Mouse (Mus musculus) thymus, postnatal 10 days (tissue): ENCODE results near the gene Nfe2l1.
A peak's percentile ranks its signal among the peaks of the same experiment; 100 is the strongest.

Experiments
- DNase-seq, 2 experiments: peaks; one replicate each; pipeline ENCODE4 v3.0.0; 2021; ENCODE audit warnings: low spot score in 2 of 2

The Nfe2l1 gene

GRCm38 (mm10) chr11:96847240-96847639, 17.5 kb upstream of the Nfe2l1 start:
- no peak for DNase-seq

- DNase-seq = no peak
Measured at GRCm38 (mm10) chr11:96843627-96844026, 13.9 kb upstream of the Nfe2l1 start.

DNA sequence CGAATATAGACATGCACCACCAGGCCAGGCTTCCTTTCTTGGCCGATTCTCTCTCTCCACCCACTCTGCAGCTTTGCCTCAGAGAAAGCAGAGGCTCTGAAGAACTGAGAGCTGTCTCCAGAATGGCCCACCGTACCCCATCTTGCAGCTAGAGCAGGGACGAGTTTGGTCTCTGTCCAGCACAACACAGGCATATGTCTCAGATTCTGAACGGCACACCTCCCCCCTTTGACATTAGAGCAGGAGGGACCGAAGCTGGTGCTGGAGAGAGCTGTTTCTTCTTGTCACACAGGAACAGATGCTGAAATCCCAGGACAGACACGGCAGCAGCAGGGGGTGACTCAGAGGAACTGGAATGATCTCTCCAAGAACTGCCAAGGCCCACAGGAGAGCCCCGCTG, 10.5 kb upstream of the Nfe2l1 start:
- no peak for DNase-seq

DNA sequence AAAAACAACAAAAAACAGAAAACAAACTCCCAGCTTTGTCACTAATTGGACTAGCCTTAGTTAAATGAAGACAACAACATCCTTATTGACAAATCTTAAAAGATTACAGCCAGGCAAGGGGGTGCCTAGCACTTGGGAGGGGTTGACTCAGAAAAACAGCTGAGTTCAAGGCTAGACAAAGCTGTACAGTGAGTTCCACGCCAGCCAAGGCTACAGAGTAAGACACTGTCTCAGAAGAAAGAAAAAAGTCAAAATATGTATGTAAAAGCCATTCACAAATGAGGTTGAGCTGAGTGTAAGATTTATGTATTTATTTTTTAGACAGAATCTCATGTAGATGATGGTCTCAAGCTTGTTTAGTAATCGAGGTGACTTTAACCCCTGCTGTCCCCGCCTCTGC, 10.1 kb upstream of the Nfe2l1 start:
- DNase-seq = no peak

DNA sequence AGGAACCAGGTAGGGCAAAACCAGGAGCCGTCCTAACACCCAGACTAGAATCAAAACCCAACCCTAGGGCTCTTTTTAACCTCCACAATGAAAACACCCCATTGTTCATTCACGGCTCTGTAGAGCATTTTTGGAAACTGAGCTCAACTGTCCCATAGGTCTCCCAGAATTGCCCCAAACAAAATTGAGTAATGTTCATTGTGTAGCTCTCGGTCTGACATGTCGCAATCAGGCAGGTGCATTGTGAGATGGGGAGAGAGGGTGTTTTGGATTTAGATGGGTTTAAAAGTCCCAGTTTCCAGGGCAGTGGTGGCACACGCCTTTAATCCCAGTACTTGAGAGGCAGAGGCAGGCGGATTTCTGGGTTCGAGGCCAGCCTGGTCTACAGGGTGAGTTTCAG, 9.7 kb upstream of the Nfe2l1 start:
- no peak for DNase-seq

DNA sequence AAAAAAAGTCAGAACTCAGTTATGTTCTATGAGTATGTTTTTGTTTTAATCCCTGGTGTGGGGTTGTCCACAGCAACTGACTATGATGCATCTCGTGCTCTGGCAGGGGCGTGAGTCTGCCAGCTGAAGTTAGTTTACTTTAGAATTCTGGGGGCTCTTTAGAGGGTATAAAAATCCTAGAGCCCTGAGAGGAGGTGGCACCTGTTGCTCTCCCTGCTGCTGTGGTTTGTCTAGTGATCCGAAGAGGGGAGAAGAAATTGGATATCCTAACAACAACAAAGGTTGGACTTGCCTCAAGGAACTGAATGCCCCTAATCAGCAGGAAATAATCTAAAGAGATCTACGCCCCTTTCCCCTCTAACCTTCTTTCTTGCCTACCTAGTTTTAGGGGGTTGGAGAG, 8.6 kb upstream of the Nfe2l1 start:
- DNase-seq = no peak

- DNase-seq = no peak
Measured at GRCm38 (mm10) chr11:96837298-96837697, 7.5 kb upstream of the Nfe2l1 start.

DNA sequence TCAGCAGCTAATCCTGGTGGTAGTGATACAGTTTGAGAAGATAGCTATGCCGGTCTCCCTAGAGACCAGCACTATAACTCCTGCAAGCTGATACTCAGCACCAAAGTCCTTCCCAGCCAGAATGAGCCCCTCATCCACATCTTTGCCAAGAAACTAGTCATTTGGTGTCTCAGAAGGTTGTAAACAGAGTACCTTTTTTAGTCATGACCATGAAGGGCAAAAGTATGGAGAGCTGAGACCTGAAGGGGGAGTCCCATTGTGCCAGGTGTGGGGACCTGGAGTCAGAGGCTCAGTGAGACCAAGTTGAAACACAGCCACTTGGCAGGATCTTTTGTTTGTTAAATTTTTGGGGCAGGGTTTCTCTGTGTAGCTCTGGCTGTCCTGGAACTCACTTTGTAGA, 4.4 kb upstream of the Nfe2l1 start:
- no peak for DNase-seq

- DNase-seq = no peak
Measured at GRCm38 (mm10) chr11:96832973-96833372, 3.2 kb upstream of the Nfe2l1 start.

DNA sequence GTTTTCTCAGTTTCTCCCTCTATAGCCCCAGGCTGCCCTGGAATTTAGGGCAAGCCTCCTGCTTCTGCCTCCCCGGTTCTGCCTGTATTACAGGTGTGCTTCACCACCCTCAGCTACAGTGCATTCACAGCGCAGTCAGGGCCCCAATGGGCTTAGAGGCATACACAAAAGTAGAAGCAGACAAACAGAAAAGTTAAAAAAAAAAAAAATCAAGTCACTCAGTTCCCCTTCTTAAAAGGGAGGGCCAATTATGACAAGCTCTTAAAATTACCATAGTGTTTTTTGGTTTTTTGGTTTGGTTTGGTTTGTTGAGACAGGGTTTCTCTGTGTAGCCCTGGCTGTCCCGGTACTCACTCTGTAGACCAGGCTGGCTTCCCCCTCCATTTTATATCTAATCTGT, 2.8 kb upstream of the Nfe2l1 start:
- DNase-seq = no peak

GRCm38 (mm10) chr11:96831516-96831915, 1.7 kb upstream of the Nfe2l1 start:
- DNase-seq = no peak

DNA sequence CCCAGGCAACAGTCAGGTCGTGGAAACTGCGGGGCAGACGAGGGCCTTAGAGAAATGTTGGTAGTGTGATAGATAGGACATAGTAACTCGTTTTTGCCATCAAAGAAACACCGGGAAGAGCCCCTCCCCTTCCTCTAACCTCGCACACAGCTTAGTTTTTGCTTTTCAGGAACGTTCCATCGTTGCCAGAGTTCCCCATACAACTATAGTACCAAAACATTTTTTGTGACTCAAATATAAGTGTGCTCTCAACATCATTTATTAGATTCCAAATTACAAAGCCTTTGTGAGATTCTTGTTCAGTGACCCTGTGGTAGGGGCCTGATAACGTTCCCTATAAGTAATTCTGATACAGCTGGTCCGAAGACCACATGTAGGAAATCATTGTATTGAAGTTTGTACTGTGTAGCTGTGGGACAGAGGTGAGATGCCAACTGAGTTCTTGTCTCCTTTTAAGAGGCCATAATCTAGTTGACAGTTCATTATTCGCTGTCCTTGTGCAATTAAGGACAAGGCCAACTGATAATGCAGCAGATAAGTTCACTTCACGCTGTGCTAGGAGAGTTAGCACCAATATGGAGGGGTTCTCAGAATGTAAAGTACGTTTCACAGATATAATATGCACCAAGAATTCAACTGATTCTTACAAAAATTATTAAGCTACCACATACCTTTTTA, 910 bp upstream of the Nfe2l1 start:
- DNase-seq = no peak

GRCm38 (mm10) chr11:96829403-96829812, 360 bp downstream of the Nfe2l1 start:
- peak; percentile 58 to 66 for DNase-seq

- DNase-seq = no peak
Measured at GRCm38 (mm10) chr11:96828881-96829280, 887 bp downstream of the Nfe2l1 start.

- DNase-seq = no peak
Measured at GRCm38 (mm10) chr11:96827917-96828316, 1.9 kb downstream of the Nfe2l1 start.

GRCm38 (mm10) chr11:96827062-96827581, 2.6 kb downstream of the Nfe2l1 start:
- no peak for DNase-seq

DNA sequence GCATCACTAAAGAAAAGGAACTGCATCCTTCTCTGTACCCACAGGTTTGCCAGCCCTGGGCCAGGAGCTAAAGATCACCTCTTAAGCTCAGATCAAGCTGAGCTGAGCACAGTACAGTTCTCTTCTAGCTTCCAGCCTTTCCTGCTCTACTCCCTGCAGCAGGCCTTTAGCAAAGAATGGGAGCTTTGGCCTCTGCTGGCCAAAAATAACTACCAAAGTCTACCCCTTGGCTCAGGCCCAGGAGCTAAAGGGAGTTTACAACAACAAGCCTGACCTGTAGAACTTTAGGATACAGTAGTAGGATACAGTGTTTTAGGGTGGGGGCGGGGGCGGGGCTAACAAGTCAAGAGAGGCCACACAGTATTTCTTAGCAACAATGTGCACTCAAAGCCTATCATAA, 3.3 kb downstream of the Nfe2l1 start:
- no peak for DNase-seq

GRCm38 (mm10) chr11:96824783-96825495, 4.8 kb downstream of the Nfe2l1 start:
- no peak for DNase-seq

DNA sequence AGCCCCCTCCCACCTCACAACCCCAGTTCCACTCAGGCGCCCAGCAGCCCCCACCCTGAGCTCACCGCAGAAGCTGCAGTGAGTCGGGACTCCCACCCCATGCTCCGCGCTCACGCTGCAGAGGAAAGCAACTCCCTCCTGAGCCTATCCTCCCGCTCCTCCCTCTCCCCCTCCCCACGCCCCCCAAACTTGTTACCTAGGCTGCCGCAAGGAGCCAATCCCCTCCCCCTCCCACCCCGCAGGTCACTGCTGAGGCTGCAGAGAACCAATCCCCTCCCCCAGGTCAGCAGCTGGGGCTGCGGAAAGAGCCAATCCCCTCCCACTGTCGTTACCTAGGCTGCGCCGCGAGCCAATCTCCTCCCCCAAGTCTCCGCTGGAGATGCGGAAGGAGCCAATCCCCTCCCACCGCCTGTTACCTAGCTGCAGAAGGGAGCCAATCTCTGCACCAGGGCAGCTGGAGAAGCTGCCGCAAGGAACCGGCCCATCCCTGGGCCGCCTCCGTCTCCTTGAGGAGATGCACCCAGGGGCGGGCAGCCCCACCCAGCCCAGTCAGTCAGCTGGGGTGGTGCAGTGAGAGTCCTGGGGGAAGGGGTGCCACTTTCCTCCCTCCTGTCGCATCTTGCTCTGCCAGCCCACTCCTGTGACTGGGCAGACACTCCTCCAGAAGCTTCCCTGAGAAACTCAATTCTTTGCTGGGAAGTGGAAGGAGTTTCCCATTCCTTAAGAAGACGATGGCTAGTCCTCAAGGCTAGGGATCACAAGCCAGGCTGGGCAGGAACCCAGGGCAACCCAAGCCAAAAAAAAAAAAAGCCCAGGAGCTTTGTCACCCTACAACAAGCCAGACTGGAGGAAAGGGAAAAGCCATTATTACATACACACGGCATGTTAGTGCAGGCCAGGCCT, 5.6 kb downstream of the Nfe2l1 start:
- DNase-seq = peak; percentile 87 to 88

- no peak for DNase-seq
Measured at GRCm38 (mm10) chr11:96823471-96823837, 6.3 kb downstream of the Nfe2l1 start.

GRCm38 (mm10) chr11:96822675-96823470, 6.9 kb downstream of the Nfe2l1 start:
- DNase-seq = no peak

DNA sequence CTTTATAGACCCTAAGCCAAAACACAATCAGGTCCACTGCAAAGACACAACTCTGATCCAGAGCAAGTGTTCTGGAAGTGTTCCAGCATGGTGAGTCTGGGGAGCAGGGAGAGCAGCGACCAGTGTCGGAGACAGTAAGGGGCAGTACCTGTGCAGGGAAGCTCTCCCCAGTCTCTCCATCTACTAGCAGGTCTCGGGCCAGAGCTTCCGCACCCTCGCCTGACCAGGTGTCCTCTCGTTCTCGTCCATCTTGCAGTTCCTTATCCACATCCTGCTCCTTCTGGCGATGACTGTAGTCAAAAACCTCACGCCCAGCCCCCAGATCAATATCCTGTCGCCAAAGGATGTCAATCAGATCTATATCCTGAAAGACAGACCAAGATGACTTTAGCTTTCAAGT, 7.8 kb downstream of the Nfe2l1 start:
- DNase-seq = no peak
